In the genomic region with DNA sequence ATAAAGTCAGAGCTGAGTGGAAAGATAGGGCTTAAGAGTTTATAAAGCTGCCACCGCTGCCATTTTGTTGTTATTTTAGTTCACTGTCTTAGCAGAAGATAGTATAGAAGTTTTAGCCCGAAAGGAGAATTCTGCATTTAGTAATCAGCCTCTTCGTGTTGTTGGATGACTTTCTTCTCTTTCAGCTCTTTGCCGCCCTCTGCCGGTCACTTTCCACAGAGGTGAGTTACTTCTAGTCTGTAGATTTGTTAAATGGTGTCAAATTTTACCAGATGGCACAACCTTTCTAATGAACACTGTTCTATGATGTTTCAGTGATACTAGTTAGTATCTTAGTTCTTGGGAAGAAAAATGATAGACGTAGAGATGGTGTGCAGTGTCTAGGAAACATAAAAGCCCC, we compare ENCODE assay signal across 9 mouse cellular contexts. TPM values are rescaled to one million over a fixed set of nuclear protein-coding genes. Genes with fewer than 3 reads are reported as not detected.
A peak's percentile ranks its signal among the peaks of the same experiment; 100 is the strongest.
DNase-seq lines count a peak whose midpoint lies in the region; ATAC-seq lines count a peak whose summit lies in the region.
"Had no signal": no experiment of that assay in that cellular context is flagged by ENCODE, and none has a peak within 500 bp of the region (broad histone marks: within the 10 kb centered on the region; RNA-seq: fewer than 3 reads in every experiment).

No protein-coding gene starts in this region.

- H3K4me1 ChIP-seq in midbrain, embryonic 10.5 days = no peaks in the 10 kb centered on the region
- no peaks in the 10 kb centered on the region for H3K4me1 ChIP-seq in midbrain, embryonic 15.5 days
- H3K4me1 ChIP-seq: neural tube, embryonic 12.5 days had no signal

- H3K4me2 ChIP-seq in midbrain, embryonic 15.5 days = no peak overlapping the region
- H3K4me2 ChIP-seq: neural tube, embryonic 12.5 days had no signal

- H3K27me3 ChIP-seq in midbrain, embryonic 10.5 days (ENCODE audit: low read depth, poor library complexity, severe bottlenecking) = no peaks in the 10 kb centered on the region
- H3K27me3 ChIP-seq in midbrain, embryonic 15.5 days (replicated peaks) = no peaks in the 10 kb centered on the region
- H3K27me3 ChIP-seq: neural tube, embryonic 12.5 days had no signal

- H3K9ac ChIP-seq in midbrain, embryonic 15.5 days = no peak overlapping the region
- H3K9ac ChIP-seq: neural tube, embryonic 12.5 days had no signal

- no peaks in the 10 kb centered on the region for H3K36me3 ChIP-seq in midbrain, embryonic 10.5 days
- H3K36me3 ChIP-seq in midbrain, embryonic 15.5 days (replicated peaks) = no peaks in the 10 kb centered on the region
- H3K36me3 ChIP-seq: neural tube, embryonic 12.5 days had no signal

- peak; percentile 73 for DNase-seq in midbrain, embryonic 10.5 days (ENCODE audit: low spot score)
- peak; percentile 43 for DNase-seq in Muller cell, postnatal 12 days (ENCODE audit: inconsistent ontology term)
- DNase-seq in cerebellum, adult 8-10 months = peak; percentile 60
- peak; percentile 78 for DNase-seq in gastrocnemius, postnatal 10 days
- peak; percentile 24 to 56 for DNase-seq in layer of hippocampus, postnatal 14 days (ENCODE audit: low spot score in 2 of 2)
- peak; percentile 76 for DNase-seq in mesoderm, embryonic 11.5 days (ENCODE audit: low read depth, low spot score)
- peak; percentile 54 to 84 for DNase-seq in thymus, postnatal 10 days (ENCODE audit: low spot score in 2 of 2)

- no peak overlapping the region for H3K4me3 ChIP-seq in midbrain, embryonic 10.5 days
- no peak overlapping the region for H3K4me3 ChIP-seq in midbrain, embryonic 15.5 days
- H3K4me3 ChIP-seq: neural tube, embryonic 12.5 days had no signal

- no peak for ATAC-seq in midbrain, embryonic 15.5 days (replicated peaks)

- H3K27ac ChIP-seq in midbrain, embryonic 10.5 days (replicated peaks) = no peak overlapping the region
- H3K27ac ChIP-seq in midbrain, embryonic 15.5 days = no peak overlapping the region
- H3K27ac ChIP-seq: neural tube, embryonic 12.5 days had no signal

- H3K9me3 ChIP-seq in midbrain, embryonic 10.5 days (replicated peaks) = no peaks in the 10 kb centered on the region
- no peaks in the 10 kb centered on the region for H3K9me3 ChIP-seq in midbrain, embryonic 15.5 days
- H3K9me3 ChIP-seq: neural tube, embryonic 12.5 days had no signal

- WGBS in midbrain, embryonic 10.5 days = 23% methylated on average over 6 of the region's 6 CpGs
- 20% methylated on average over 6 of the region's 6 CpGs for WGBS in midbrain, embryonic 15.5 days

RNA-seq across cellular contexts. Expression of a gene that starts 7.7 kb away (rescaled TPM):
- polyA plus RNA-seq in midbrain, embryonic 10.5 days (2016; fragmentation: Nextera tagmentation; extraction: Ambion mirVana) = 13.7 and 16.5 TPM in 2 replicates
- 12.8 and 14.2 TPM in 2 replicates for polyA plus RNA-seq in midbrain, embryonic 15.5 days (2015; fragmentation: Nextera tagmentation; extraction: Ambion mirVana)
- 10 to 100 TPM; 27.8 to 32.1 TPM for total RNA-seq in gastrocnemius, postnatal 10 days (2021)
- total RNA-seq in layer of hippocampus, postnatal 14 days (2021) = 10 to 100 TPM; 16.6 to 18.9 TPM

RNA-seq across cellular contexts. Expression of a gene that starts 7.7 kb away (rescaled TPM):
- polyA plus RNA-seq in midbrain, embryonic 10.5 days (2016; fragmentation: Nextera tagmentation; extraction: Ambion mirVana) = 14.0 and 14.7 TPM in 2 replicates
- 6.9 and 7.4 TPM in 2 replicates for polyA plus RNA-seq in midbrain, embryonic 15.5 days (2015; fragmentation: Nextera tagmentation; extraction: Ambion mirVana)
- 10 to 100 TPM; 10.3 to 11.3 TPM for total RNA-seq in gastrocnemius, postnatal 10 days (2021)
- 1 to 10 TPM; 4.8 to 5.0 TPM for total RNA-seq in layer of hippocampus, postnatal 14 days (2021)

RNA-seq across cellular contexts. Expression of a gene that starts 21.5 kb away (rescaled TPM):
- polyA plus RNA-seq in midbrain, embryonic 10.5 days (2016; fragmentation: Nextera tagmentation; extraction: Ambion mirVana) = 0.01 TPM in 2 replicates
- 0.04 and 0.06 TPM in 2 replicates for polyA plus RNA-seq in midbrain, embryonic 15.5 days (2015; fragmentation: Nextera tagmentation; extraction: Ambion mirVana)
- under 1 TPM in 1 of 2 experiments, not detected in 1; 0.18 TPM for total RNA-seq in gastrocnemius, postnatal 10 days (2021)
- total RNA-seq in layer of hippocampus, postnatal 14 days (2021) = under 1 TPM; 0.07 to 0.10 TPM
